Mouse (Mus musculus): ENCODE results near the gene Ppp1r1b. TPM values are rescaled to one million over a fixed set of nuclear protein-coding genes. Genes with fewer than 3 reads are reported as not detected.
A peak's percentile ranks its signal among the peaks of the same experiment; 100 is the strongest.

Gene Ppp1r1b
- total and polyA plus RNA-seq, 3 experiments = 0.08 TPM; not detected in 2

- Histone ChIP-seq H3K79me2 (replicated peaks; ENCODE audit: control insufficient read depth, extremely low read depth, insufficient read depth, poor library complexity, severe bottlenecking) (no peaks in the 10 kb centered on the region), H3K27ac (ENCODE audit: insufficient read depth, low read depth) (no peak overlapping the region), H3K9me3 (replicated peaks; ENCODE audit: low read length) (peaks cover 14% of the 10 kb centered on the region), H3K27me3 (replicated peaks) (peaks cover 91% of the 10 kb centered on the region), H3K4me2 (ENCODE audit: insufficient read depth, low read depth, poor library complexity, severe bottlenecking) (no peak overlapping the region), H3K9ac (ENCODE audit: insufficient read depth, low read depth) (no peak overlapping the region), H3K36me3 (replicated peaks in 1 of 2; ENCODE audit: control insufficient read depth in 1 of 2, insufficient read depth in 1 of 2, low read length in 1 of 2) (no peaks in the 10 kb centered on the region), H3K4me3 (replicated peaks in 1 of 3; ENCODE audit: low read depth in 2 of 3, low read length in 2 of 3, poor library complexity in 1 of 3) (no peak overlapping the region), H3K4me1 (ENCODE audit: control insufficient read depth in 1 of 2, insufficient read depth in 2 of 2) (peaks cover 0 to 3% of the 10 kb centered on the region in 2 experiments; a peak in 1 of 4 replicates)
- dilution Hi-C loops (cut with MboI; ENCODE audit: extremely low pct_ligation_motif_present, extremely low pct_unique_long_range_greater_than_20kb, low sequenced_read_pairs) (no loop called here), in situ Hi-C loops (cut with MboI; ENCODE audit: low pct_ligation_motif_present, low pct_unique_long_range_greater_than_20kb, low sequenced_read_pairs) (no loop called here)
- TF ChIP-seq NRF1 (IDR thresholded peaks at IDR 0.05; ENCODE audit: low read depth, low read length) = no peak
- no peak for TF ChIP-seq POLR2AphosphoS2 (IDR thresholded peaks at IDR 0.05; ENCODE audit: low read depth, low read length)
- TF ChIP-seq JUN (IDR thresholded peaks at IDR 0.05; ENCODE audit: insufficient read depth, low read depth, low read length) = no peak
- TF ChIP-seq IRF4 (IDR thresholded peaks at IDR 0.05; ENCODE audit: low read depth, low read length) = no peak
- TF ChIP-seq ZC3H11A (IDR thresholded peaks at IDR 0.05; ENCODE audit: low read depth, low read length) = no peak
- no peak for DNase-seq (ENCODE audit: extremely low read depth)
Measured at GRCm38 (mm10) chr11:98323136-98323866, 24.9 kb upstream of the Ppp1r1b start.

GRCm38 (mm10) chr11:98323933-98324332, 24.3 kb upstream of the Ppp1r1b start:
- Histone ChIP-seq H3K4me3 (replicated peaks in 1 of 3; ENCODE audit: low read depth in 2 of 3, low read length in 2 of 3, poor library complexity in 1 of 3) (no peak overlapping the region), H3K27ac (ENCODE audit: insufficient read depth, low read depth) (no peak overlapping the region), H3K9ac (ENCODE audit: insufficient read depth, low read depth) (no peak overlapping the region), H3K36me3 (replicated peaks in 1 of 2; ENCODE audit: control insufficient read depth in 1 of 2, insufficient read depth in 1 of 2, low read length in 1 of 2) (no peaks in the 10 kb centered on the region), H3K27me3 (replicated peaks) (peaks cover 87% of the 10 kb centered on the region), H3K9me3 (replicated peaks; ENCODE audit: low read length) (peaks cover 19% of the 10 kb centered on the region), H3K4me1 (ENCODE audit: control insufficient read depth in 1 of 2, insufficient read depth in 2 of 2) (peaks cover 0 to 3% of the 10 kb centered on the region in 2 experiments; a peak in 1 of 4 replicates), H3K79me2 (replicated peaks; ENCODE audit: control insufficient read depth, extremely low read depth, insufficient read depth, poor library complexity, severe bottlenecking) (no peaks in the 10 kb centered on the region), H3K4me2 (ENCODE audit: insufficient read depth, low read depth, poor library complexity, severe bottlenecking) (no peak overlapping the region)
- dilution Hi-C loops (cut with MboI; ENCODE audit: extremely low pct_ligation_motif_present, extremely low pct_unique_long_range_greater_than_20kb, low sequenced_read_pairs) (no loop called here), in situ Hi-C loops (cut with MboI; ENCODE audit: low pct_ligation_motif_present, low pct_unique_long_range_greater_than_20kb, low sequenced_read_pairs) (no loop called here)
- TF ChIP-seq HCFC1 (IDR thresholded peaks at IDR 0.05; ENCODE audit: low read depth, low read length) = no peak
- peak; percentile 37; the same call in 1 of the 2 replicates for TF ChIP-seq SIN3A (IDR thresholded peaks at IDR 0.05; ENCODE audit: low read length)
- TF ChIP-seq MXI1 (IDR thresholded peaks at IDR 0.05; ENCODE audit: low read depth, low read length) = no peak
- TF ChIP-seq JUN (IDR thresholded peaks at IDR 0.05; ENCODE audit: insufficient read depth, low read depth, low read length) = no peak
- no peak for TF ChIP-seq USF1 (IDR thresholded peaks at IDR 0.05; ENCODE audit: low read depth, low read length)
- TF ChIP-seq MAFK (IDR thresholded peaks at IDR 0.05; ENCODE audit: insufficient replicate concordance, low read length) = no peak
- TF ChIP-seq KAT2A (IDR thresholded peaks at IDR 0.05; ENCODE audit: insufficient replicate concordance, low read length) = no peak
- TF ChIP-seq TCF12 (IDR thresholded peaks at IDR 0.05; ENCODE audit: low read depth, low read length) = no peak
- no peak for TF ChIP-seq IRF4 (IDR thresholded peaks at IDR 0.05; ENCODE audit: low read depth, low read length)
- peak; percentile 19 for DNase-seq (ENCODE audit: extremely low read depth)

Data from CH12.LX (cell line).